ENCODE assay signal across 23 mouse cellular contexts in the genomic region with DNA sequence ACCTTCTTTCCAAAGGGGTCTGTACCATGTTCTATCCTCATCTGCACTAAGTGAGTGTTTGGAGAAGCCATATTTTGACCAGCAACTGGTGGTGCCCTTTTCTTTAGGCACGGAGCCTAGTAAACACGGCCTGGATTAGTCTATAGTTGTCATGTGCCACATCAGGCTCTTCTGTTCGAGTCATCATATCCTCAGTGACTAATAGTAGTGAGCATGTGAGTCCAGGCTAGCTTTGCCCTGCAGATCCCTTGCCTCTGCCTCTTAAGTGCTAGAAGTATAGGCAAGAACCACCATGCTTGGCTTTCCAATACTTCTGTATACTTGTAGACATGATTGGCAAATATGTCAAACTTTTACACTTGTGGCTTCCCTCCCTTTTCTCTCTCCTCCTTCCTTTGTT.
DNase-seq lines count a peak whose midpoint lies in the region; ATAC-seq lines count a peak whose summit lies in the region.
"Had no signal": no experiment of that assay in that cellular context is flagged by ENCODE, and none has a peak within 500 bp of the region (broad histone marks: within the 10 kb centered on the region; RNA-seq: fewer than 3 reads in every experiment).

No protein-coding gene starts in this region.

- H3K36me3 ChIP-seq in midbrain, embryonic 11.5 days (ENCODE audit: control insufficient read depth, insufficient read depth, low read length), result peaks cover 6% of the 10 kb centered on the region
- H3K36me3 ChIP-seq in midbrain, embryonic 15.5 days (replicated peaks), result peaks cover 3% of the 10 kb centered on the region; the same call in 1 of the 2 replicates
- H3K36me3 ChIP-seq in macrophage (ENCODE audit: inconsistent target), result peaks cover 18% of the 10 kb centered on the region

- 96% methylated on average over 3 of the region's 3 CpGs for WGBS in midbrain, embryonic 11.5 days
- 98% methylated on average over 3 of the region's 3 CpGs for whole genome bisulfite sequencing in midbrain, embryonic 15.5 days
- 57% methylated on average over 3 of the region's 3 CpGs for WGBS in macrophage (ENCODE audit: missing documents)

- H3K9ac ChIP-seq in midbrain, embryonic 11.5 days (ENCODE audit: low read length), result no peak overlapping the region
- H3K9ac ChIP-seq in midbrain, embryonic 15.5 days, result no peak overlapping the region
- H3K9ac ChIP-seq: embryonic facial prominence, embryonic 12.5 days; forebrain, embryonic 13.5 days; forebrain, embryonic 15.5 days; forebrain, postnatal 0 days had no signal

- no peaks in the 10 kb centered on the region for H3K4me1 ChIP-seq in midbrain, embryonic 11.5 days (ENCODE audit: control insufficient read depth, insufficient read depth, low read length)
- H3K4me1 ChIP-seq in midbrain, embryonic 15.5 days, result no peaks in the 10 kb centered on the region
- H3K4me1 ChIP-seq: embryonic facial prominence, embryonic 10.5 days; embryonic facial prominence, embryonic 12.5 days; forebrain, embryonic 13.5 days; forebrain, embryonic 15.5 days had no signal

- no peak overlapping the region for H3K27ac ChIP-seq in midbrain, embryonic 11.5 days (ENCODE audit: low read depth, low read length)
- no peak overlapping the region for H3K27ac ChIP-seq in midbrain, embryonic 15.5 days
- H3K27ac ChIP-seq in macrophage, result peak overlapping the region; percentile 70
- H3K27ac ChIP-seq: embryonic facial prominence, embryonic 10.5 days; embryonic facial prominence, embryonic 12.5 days; forebrain, embryonic 13.5 days; forebrain, embryonic 15.5 days had no signal

- no peak for ATAC-seq in midbrain, embryonic 11.5 days (ENCODE audit: low FRiP score)
- ATAC-seq in midbrain, embryonic 15.5 days (replicated peaks), result no peak
- ATAC-seq in megakaryocyte progenitor cell, adult 5-6 weeks (replicated peaks; ENCODE audit: poor library complexity), result no peak
- ATAC-seq: CD4-positive, CD25-positive, alpha-beta regulatory T cell, adult 4 months; forebrain, embryonic 13.5 days; forebrain, embryonic 15.5 days; forebrain, postnatal 0 days had no signal

- no peak overlapping the region for H3K4me2 ChIP-seq in midbrain, embryonic 11.5 days
- no peak overlapping the region for H3K4me2 ChIP-seq in midbrain, embryonic 15.5 days
- H3K4me2 ChIP-seq: embryonic facial prominence, embryonic 12.5 days; forebrain, embryonic 13.5 days; forebrain, embryonic 15.5 days had no signal

- DNase-seq in midbrain, embryonic 11.5 days (ENCODE audit: low spot score, missing footprints), result peak; percentile 62
- peak; percentile 26 for DNase-seq in NIH3T3 (ENCODE audit: low read depth)
- DNase-seq in kidney, postnatal 10 days, result no peak
- DNase-seq: adrenal gland, adult 2 months; adrenal gland, postnatal 10 days; adrenal gland, postnatal 25 days; B cell, adult 2 months; cerebellum, adult 11-12 months; cerebellum, adult 2 months; cerebellum, adult 9-10 months; cerebellum, postnatal 10 days; cerebellum, postnatal 25 days; forebrain, postnatal 0 days had no signal

- no peak overlapping the region for H3K4me3 ChIP-seq in midbrain, embryonic 11.5 days (ENCODE audit: low read depth, low read length)
- H3K4me3 ChIP-seq in midbrain, embryonic 15.5 days, result no peak overlapping the region
- no peak overlapping the region for H3K4me3 ChIP-seq in macrophage (ENCODE audit: inconsistent target)
- H3K4me3 ChIP-seq: embryonic facial prominence, embryonic 10.5 days; embryonic facial prominence, embryonic 12.5 days; forebrain, embryonic 13.5 days; forebrain, embryonic 15.5 days had no signal

- peaks cover 3% of the 10 kb centered on the region; the same call in 1 of the 2 replicates for H3K79me2 ChIP-seq in macrophage (ENCODE audit: inconsistent target)

- H3K27me3 ChIP-seq in midbrain, embryonic 11.5 days (ENCODE audit: control insufficient read depth, insufficient read depth, low read length), result no peaks in the 10 kb centered on the region
- H3K27me3 ChIP-seq in midbrain, embryonic 15.5 days (replicated peaks), result no peaks in the 10 kb centered on the region
- H3K27me3 ChIP-seq: CH12.LX; embryonic facial prominence, embryonic 12.5 days; forebrain, embryonic 13.5 days; forebrain, embryonic 15.5 days had no signal

- no peaks in the 10 kb centered on the region for H3K9me3 ChIP-seq in midbrain, embryonic 11.5 days (ENCODE audit: control insufficient read depth, low read length)
- no peaks in the 10 kb centered on the region for H3K9me3 ChIP-seq in midbrain, embryonic 15.5 days
- H3K9me3 ChIP-seq: embryonic facial prominence, embryonic 10.5 days; embryonic facial prominence, embryonic 12.5 days; forebrain, embryonic 13.5 days; forebrain, embryonic 15.5 days; G1E had no signal
